Comparison of ENCODE assay signal across 10 mouse cellular contexts in genomic region chr13:20093307-20094045, GRCm38 (mm10). TPM values are rescaled to one million over a fixed set of nuclear protein-coding genes. Genes with fewer than 3 reads are reported as not detected.
A peak's percentile ranks its signal among the peaks of the same experiment; 100 is the strongest.
DNase-seq lines count a peak whose midpoint lies in the region; ATAC-seq and TF ChIP-seq lines count a peak whose summit lies in the region.
"Had no signal": no experiment of that assay in that cellular context is flagged by ENCODE, and none has a peak within 500 bp of the region (broad histone marks: within the 10 kb centered on the region; RNA-seq: fewer than 3 reads in every experiment).

No protein-coding gene starts in this region.

- H3K79me2 ChIP-seq in heart, adult 2 months (replicated peaks; ENCODE audit: control insufficient read depth, insufficient read depth, low read length) = no peaks in the 10 kb centered on the region

- no peaks in the 10 kb centered on the region for H3K9me3 ChIP-seq in liver, embryonic 15.5 days (replicated peaks)

- H3K4me3 ChIP-seq in heart, adult 2 months = 0 out of 2 replicates have a peak overlapping the region, but pooled peaks have one; percentile 8
- no peak overlapping the region for H3K4me3 ChIP-seq in liver, embryonic 15.5 days (replicated peaks)
- H3K4me3 ChIP-seq: erythroblast, embryonic 14.5 days had no signal

- peak; percentile 48 for TF ChIP-seq CTCF in heart, adult 2 months (IDR thresholded peaks at IDR 0.05)

- H3K4me2 ChIP-seq in liver, embryonic 15.5 days = peak overlapping the region; percentile 33

- peak overlapping the region; percentile 27; the same call in 1 of the 2 replicates for H3K27ac ChIP-seq in heart, adult 2 months
- peak overlapping the region; percentile 38; the same call in 1 of the 2 replicates for H3K27ac ChIP-seq in liver, embryonic 15.5 days (replicated peaks)

- H3K36me3 ChIP-seq in heart, adult 2 months (ENCODE audit: control insufficient read depth, insufficient read depth, low read length) = peaks cover 7% of the 10 kb centered on the region
- H3K36me3 ChIP-seq in liver, embryonic 15.5 days (replicated peaks) = no peaks in the 10 kb centered on the region

- TF ChIP-seq POLR2A in heart, adult 2 months (IDR thresholded peaks at IDR 0.05; ENCODE audit: insufficient read depth, low read depth, low read length) = peak; percentile 35; the same call in 1 of the 2 replicates

- no peak for ATAC-seq in liver, embryonic 15.5 days (ENCODE audit: insufficient read depth)

- intact Hi-C loops in heart, adult 2 months (cut with DNase I) = loop anchor here (5.0 to 10.0 kb wide), 4 partner anchors 139 to 1081 kb away; partner anchors contain the start of gene Trim27

- 32% methylated on average over 19 of the region's 19 CpGs for WGBS in heart, adult 2 months
- 29% methylated on average over 19 of the region's 19 CpGs for WGBS in liver, embryonic 15.5 days (ENCODE audit: insufficient replicate concordance)

- H3K9ac ChIP-seq in heart, adult 2 months (ENCODE audit: low read depth, low read length) = no peak overlapping the region
- no peak overlapping the region for H3K9ac ChIP-seq in liver, embryonic 15.5 days

- DNase-seq in embryo, embryonic 10.5 days (ENCODE audit: low spot score) = peak; percentile 24
- DNase-seq in embryo, embryonic 9.5 days (ENCODE audit: extremely low spot score) = no peak
- DNase-seq in B cell, adult 2 months = peak; percentile 66 to 70
- peak; percentile 71 to 77 for DNase-seq in heart, adult 2 months
- DNase-seq in spleen, postnatal 4 days (ENCODE audit: low spot score in 2 of 2) = peak; percentile 51 to 69
- no peak for DNase-seq in layer of hippocampus, adult 8-10 months (ENCODE audit: low spot score in 2 of 2)
- no peak for DNase-seq in gastrocnemius, adult 18-20 months (ENCODE audit: low spot score)

- TF ChIP-seq EP300 in heart, adult 2 months (IDR thresholded peaks at IDR 0.05; ENCODE audit: insufficient read depth, low read depth, low read length) = no peak

- no peaks in the 10 kb centered on the region; the same call in 1 of the 2 replicates for H3K27me3 ChIP-seq in heart, adult 2 months (ENCODE audit: control insufficient read depth, insufficient read depth, low read length)
- peaks cover 51% of the 10 kb centered on the region for H3K27me3 ChIP-seq in liver, embryonic 15.5 days

- peaks cover 14% of the 10 kb centered on the region for H3K4me1 ChIP-seq in heart, adult 2 months (ENCODE audit: control insufficient read depth, insufficient read depth, low read length)
- peaks cover 29% of the 10 kb centered on the region for H3K4me1 ChIP-seq in liver, embryonic 15.5 days (replicated peaks)

RNA-seq across cellular contexts. Expression of gene Elmo1, which starts 3.1 kb away (rescaled TPM):
- total RNA-seq in heart, adult 2 months (2021) = 1 to 10 TPM; 7.1 to 9.1 TPM
- polyA plus RNA-seq in heart, adult 2 months (2012; rRNA removed) = 7.0 and 11.2 TPM in 2 replicates
- polyA plus RNA-seq in liver, embryonic 15.5 days (2015; fragmentation: Nextera tagmentation; extraction: Ambion mirVana) = 4.5 and 4.9 TPM in 2 replicates
- 10 to 100 TPM; 33.4 to 40.0 (median 36.3) TPM for total RNA-seq in layer of hippocampus, adult 8-10 months (2022)
- 1 to 10 TPM; 2.0 to 2.7 TPM for total RNA-seq in gastrocnemius, adult 18-20 months (2021)
- polyA plus RNA-seq: C2C12 had no signal

Comparison
In these comparisons a context has a peak if more than half of its experiments do, and no peak if none do; other contexts are left out.
1. DNase-seq: peak in embryo, embryonic 10.5 days (single experiment), B cell, adult 2 months (2 of 2), heart, adult 2 months (2 of 2) and spleen, postnatal 4 days (2 of 2); none in embryo, embryonic 9.5 days (single experiment), layer of hippocampus, adult 8-10 months (0 of 2) and gastrocnemius, adult 18-20 months (single experiment).